Mouse (Mus musculus) v-Abl transformed pro-B cells (cell line): ENCODE data around the gene Rrp1b.
"Not testable (repeated sequence)": the region's sequence is repeated elsewhere in the genome, so short reads cannot be mapped to it uniquely, and the experiment has no call there.

Experiments
- in situ Hi-C, 2 experiments: fragments of 400-800 bp; cut with MboI; formaldehyde crosslinking; loops; one replicate each; pipeline ENCODE4 v1.15.1; 2025; ENCODE audit not compliant: unreplicated experiment in 2 of 2

Gene Rrp1b

GRCm38 (mm10) chr17:32073359-32073758 lies 37.5 kb downstream of the Rrp1b start:
- in situ Hi-C loops = loop anchor here (5.0 kb wide), 1 partner anchor 46 kb away; no protein-coding TSS in a partner anchor

GRCm38 (mm10) chr17:32074658-32075057 lies 38.8 kb downstream of the Rrp1b start:
- in situ Hi-C loops = loop anchor here (5.0 kb wide), 2 partner anchors 47 to 133 kb away; no protein-coding TSS in a partner anchor

GRCm38 (mm10) chr17:32075164-32075563 lies 39.3 kb downstream of the Rrp1b start:
- in situ Hi-C loops = loop anchor here (5.0 kb wide), 1 partner anchor 132 kb away; no protein-coding TSS in a partner anchor

- in situ Hi-C loops = no loop called here
Measured at GRCm38 (mm10) chr17:32083351-32083750, 47.5 kb downstream of the Rrp1b start.

GRCm38 (mm10) chr17:32087069-32087468 lies 51.2 kb downstream of the Rrp1b start:
- in situ Hi-C loops = no loop called here

GRCm38 (mm10) chr17:32091032-32091363 lies 55.1 kb downstream of the Rrp1b start:
- in situ Hi-C loops = no loop called here

- in situ Hi-C loops = not testable (repeated sequence)
Measured at GRCm38 (mm10) chr17:32091364-32092240, 55.7 kb downstream of the Rrp1b start.

GRCm38 (mm10) chr17:32092241-32092619 lies 56.3 kb downstream of the Rrp1b start:
- in situ Hi-C loops = no loop called here

- in situ Hi-C loops = no loop called here
Measured at GRCm38 (mm10) chr17:32092895-32093294, 57.0 kb downstream of the Rrp1b start.

DNA sequence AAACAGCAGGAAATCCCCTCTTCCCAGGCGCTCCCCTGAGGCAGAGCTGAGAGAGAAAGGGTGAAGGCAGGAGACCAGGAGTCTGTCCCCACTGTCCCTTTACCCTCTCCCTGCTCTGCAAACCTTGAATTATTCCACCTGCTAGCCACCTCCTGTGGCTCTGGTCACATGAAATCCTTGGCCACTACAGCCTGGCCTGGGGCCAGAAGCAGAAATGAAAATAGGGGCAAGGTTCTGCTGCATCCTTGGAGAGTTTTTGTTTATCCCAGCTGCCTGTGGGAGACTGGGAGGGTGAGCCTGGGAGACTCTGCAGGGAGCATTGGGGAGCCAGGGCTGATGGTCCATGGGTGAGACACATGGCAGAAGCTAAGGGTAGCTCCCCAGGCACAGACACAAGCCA lies 61.8 kb downstream of the Rrp1b start:
- in situ Hi-C loops = no loop called here

DNA sequence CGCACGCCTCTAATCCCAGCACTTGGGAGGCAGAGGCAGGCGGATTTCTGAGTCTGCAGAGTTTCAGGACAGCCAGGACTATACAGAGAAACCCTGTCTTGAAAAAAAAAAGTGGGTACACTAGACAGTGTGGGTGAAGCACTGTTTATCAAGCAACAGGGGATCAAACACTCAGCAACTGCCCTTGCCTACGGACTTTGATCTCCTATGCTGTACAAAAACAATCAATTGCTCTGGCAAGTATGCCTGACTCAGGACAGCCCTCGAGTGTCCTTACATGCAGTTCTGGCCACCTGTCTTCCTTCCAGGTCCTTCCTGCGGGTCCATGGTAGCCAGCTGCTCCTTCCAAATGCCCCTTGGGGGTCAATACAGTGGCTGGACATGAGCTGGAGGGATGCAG lies 63.0 kb downstream of the Rrp1b start:
- in situ Hi-C loops = not testable (repeated sequence)

GRCm38 (mm10) chr17:32099574-32099942 lies 63.7 kb downstream of the Rrp1b start:
- in situ Hi-C loops = no loop called here

DNA sequence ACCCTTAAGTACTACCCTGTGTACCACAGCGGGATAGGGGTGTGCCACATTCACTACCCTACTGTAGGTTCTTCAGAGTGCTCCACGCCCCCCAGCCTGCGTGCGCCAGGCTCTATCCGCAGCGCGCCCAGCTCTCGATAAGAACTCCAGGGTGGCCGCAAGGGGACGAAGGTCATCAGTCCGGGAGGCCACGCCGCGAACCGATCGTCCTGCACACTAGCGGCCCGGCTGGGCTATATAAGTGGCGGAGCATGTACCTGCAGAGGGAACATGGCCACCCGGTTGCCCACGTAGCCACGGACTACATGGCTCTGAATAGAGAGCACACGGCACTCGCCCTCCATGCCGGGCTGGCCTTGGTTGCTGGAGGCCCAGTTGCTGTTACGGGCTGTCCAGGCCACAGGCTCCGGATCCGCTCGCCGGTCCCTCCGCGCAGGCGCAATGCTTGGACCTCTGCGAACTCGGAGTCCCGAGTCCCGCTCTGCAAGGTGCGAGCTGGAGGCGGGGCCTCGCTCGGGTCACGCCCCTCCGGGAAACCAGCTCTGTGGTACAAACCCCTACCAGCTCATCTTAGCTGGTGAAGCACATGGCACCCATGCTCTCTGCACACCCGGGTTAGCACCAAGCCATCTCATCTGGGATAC lies 64.2 kb downstream of the Rrp1b start:
- in situ Hi-C loops = no loop called here

DNA sequence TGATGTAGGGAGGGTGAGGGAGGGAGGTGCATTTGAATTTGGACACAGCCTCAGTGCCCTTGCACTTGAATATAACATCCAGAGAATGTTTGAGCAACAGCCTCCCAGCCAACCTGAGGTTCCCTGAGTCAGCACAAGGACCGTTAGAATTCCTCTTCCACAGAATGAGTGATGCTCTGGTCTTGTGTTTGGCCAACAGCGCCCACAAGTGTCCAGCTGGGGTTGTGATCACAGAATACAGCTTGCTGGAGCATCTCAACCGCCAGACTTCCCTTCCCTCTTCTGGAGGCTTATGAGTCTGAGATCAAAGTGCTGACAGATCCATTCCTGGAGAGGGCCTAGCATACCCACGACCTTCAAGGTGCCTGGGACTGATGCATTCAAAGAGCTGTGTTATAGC lies 67.2 kb downstream of the Rrp1b start:
- in situ Hi-C loops = no loop called here

GRCm38 (mm10) chr17:32106358-32106757 lies 70.5 kb downstream of the Rrp1b start:
- in situ Hi-C loops = no loop called here

DNA sequence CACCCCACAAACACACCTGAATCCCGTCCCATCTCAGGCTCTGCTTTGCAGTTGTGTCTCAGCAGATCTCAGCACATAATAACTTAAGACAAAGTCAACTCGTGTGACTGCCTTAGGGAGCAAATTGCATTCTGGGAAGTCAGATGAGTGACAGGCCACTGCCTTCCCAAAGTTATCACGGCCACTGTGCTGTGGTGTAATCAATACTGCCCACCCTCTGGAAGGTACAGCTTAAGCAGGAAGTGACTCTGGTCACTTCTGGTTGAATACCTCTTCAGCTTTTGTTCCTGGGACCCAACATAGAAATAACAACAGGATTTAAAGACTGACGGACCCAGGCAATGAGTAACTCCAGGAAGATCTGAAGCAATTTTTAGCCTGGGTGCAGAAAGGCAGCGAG lies 72.0 kb downstream of the Rrp1b start:
- in situ Hi-C loops = no loop called here

DNA sequence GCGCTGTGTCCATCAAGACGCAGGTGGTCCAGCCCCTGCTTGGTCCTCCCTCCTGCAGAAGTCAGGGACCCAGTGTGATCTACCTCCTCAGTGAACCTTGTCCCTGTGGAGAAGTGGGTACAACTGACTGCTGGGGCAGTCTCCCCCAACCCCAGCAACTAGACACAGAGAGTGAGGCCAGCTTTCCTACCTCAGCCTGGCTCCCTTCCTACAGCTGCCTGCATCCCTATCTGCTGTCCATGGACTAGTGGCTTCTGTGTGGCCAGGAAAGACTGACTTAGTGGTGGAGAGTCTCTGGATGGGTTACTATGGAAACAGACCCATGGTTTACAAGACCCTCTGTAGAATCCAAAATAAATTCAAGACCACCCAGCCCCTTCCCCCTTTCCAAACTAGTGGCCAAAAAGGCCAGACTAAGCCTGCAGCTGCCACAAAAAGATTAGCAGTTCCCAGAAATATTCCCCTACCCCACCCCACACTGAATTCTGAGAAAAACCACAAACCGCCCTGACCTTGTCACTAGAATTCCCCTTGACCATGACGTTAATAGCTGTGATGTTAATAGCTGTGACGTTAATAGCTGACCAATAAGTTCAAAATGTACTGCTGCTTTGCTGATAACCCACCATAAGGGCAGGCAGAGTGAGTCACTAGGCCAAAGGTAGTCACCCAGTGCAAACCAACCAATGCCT lies 72.6 kb downstream of the Rrp1b start:
- in situ Hi-C loops = not testable (repeated sequence)

DNA sequence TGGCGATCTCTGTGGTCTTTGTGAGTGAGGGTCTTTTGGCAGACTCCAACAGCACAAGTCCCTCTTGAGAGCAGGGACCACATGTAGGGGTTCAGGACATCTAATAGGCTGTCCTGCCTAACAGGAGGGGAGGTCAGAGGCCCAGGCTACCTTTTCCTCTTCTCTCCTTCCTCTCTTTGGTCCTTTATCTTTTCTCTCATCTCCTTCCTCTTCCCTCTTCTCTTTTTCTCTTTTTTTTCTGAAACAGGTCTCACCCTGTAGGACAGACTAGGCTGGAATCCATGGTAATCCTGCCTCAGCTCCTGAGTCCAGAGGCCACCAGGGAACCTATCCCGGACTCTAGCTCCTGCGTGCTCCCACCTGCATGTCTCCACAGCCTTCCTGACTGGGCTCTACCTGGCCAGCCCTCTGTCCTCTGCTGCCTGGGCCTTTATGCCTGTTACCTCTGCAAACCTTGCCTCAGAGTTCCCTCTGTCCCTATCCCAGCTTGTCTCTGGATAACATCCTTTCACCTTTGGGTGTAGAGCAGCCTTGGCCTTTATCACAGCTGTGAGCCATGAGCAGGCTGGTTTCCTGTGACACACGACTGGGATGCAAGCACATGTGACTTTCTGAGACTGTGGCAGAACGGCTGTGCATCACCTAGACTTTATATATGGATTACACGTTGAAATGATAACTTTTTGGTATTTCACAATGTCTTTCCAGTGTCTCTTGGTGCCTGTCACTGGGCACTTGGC lies 73.5 kb downstream of the Rrp1b start:
- in situ Hi-C loops = no loop called here

DNA sequence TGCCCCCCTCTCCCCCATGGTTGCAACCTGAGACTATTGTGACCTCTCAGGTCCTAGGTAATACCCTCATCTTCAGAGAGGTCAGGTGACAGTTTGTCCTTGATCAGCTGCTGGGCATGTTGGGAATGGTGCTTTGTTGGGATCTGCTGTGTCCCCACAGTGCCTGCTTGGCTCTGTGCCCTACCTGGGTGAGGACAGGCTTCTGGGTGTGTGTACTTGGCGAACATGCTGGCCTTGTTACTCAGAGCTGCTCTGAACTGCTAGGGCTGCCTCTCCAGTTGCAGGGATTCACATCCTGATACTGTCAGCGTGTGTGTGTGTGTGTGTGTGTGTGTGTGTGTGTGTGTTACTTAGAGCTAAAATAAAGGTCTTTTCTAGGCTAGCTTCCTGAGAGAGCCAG lies 74.5 kb downstream of the Rrp1b start:
- in situ Hi-C loops = no loop called here

GRCm38 (mm10) chr17:32110980-32111780 lies 75.3 kb downstream of the Rrp1b start:
- in situ Hi-C loops = no loop called here
